Mouse (Mus musculus) embryonic facial prominence, embryonic 15.5 days (tissue): ENCODE data around the gene Gm1979. TPM values are rescaled to one million over a fixed set of nuclear protein-coding genes. Genes with fewer than 3 reads are reported as not detected.
"Not testable (repeated sequence)": the region's sequence is repeated elsewhere in the genome, so short reads cannot be mapped to it uniquely, and the experiment has no call there.

Experiments used
- ATAC-seq: fragments of 200-750 bp; cut with Nextera tagmentation; 2 replicates; pipeline ENCODE4 v1.8.0; 2017; ENCODE audit warnings: low read depth, moderate TSS enrichment; ENCODE audit not compliant: insufficient number of reproducible peaks, low FRiP score, low TSS enrichment
- H3K27ac ChIP-seq: fragments of 300-500 bp; sonication (generic); replicated peaks from 2 replicates; pipeline ENCODE4 v1.5.1; 2015; ENCODE audit warnings: mild to moderate bottlenecking, inconsistent platforms
- H3K27me3 ChIP-seq: fragments of 300-500 bp; sonication (generic); 2 replicates; pipeline ENCODE4 v1.6.1; 2015; ENCODE audit warnings: inconsistent platforms
- H3K36me3 ChIP-seq: fragments of 300-500 bp; sonication (generic); 2 replicates; pipeline ENCODE4 v1.6.1; 2015; ENCODE audit warnings: mild to moderate bottlenecking, inconsistent platforms
- H3K4me1 ChIP-seq: fragments of 300-500 bp; sonication (generic); 2 replicates; pipeline ENCODE4 v1.6.1; 2015; ENCODE audit warnings: inconsistent platforms
- H3K4me2 ChIP-seq: fragments of 300-500 bp; sonication (generic); replicated peaks from 2 replicates; pipeline ENCODE4 v1.6.1; 2015; ENCODE audit warnings: mild to moderate bottlenecking, inconsistent platforms
- H3K4me3 ChIP-seq: fragments of 300-500 bp; sonication (generic); replicated peaks from 2 replicates; pipeline ENCODE4 v1.5.1; 2015; ENCODE audit warnings: mild to moderate bottlenecking, inconsistent platforms
- H3K9ac ChIP-seq: fragments of 300-500 bp; sonication (generic); 2 replicates; pipeline ENCODE4 v1.6.1; 2015; ENCODE audit warnings: inconsistent platforms
- H3K9me3 ChIP-seq: fragments of 300-500 bp; sonication (generic); replicated peaks from 2 replicates; pipeline ENCODE4 v1.6.1; 2016; ENCODE audit warnings: inconsistent platforms
- WGBS: fragments of 180-500 bp; shearing (Covaris S2); methylation state at CpG from one replicate; pipeline ENCODE4 v1.1.7; 2015; 5-methylcytosine and 5-hydroxymethylcytosine counted together
- polyA plus RNA-seq: library from polyadenylated mRNA; unstranded; fragments of >200 nt; fragmentation: Nextera tagmentation; extraction: Ambion mirVana; gene quantifications from 2 replicates; pipeline ENCODE4 v1.2.1, GENCODE M21; 2015

Gene Gm1979
- 0.21 and 0.26 TPM in 2 replicates for polyA plus RNA-seq

- WGBS = 79% methylated on average over 1 of the region's 2 CpGs
- ATAC-seq = not testable (repeated sequence)
Observed at GRCm38 (mm10) chr5:26004698-26005097, at the start of gene Gm1979. TSS of gene Gm1979 (minus strand) at chr5:26004798.

GRCm38 (mm10) chr5:26039458-26039857, 34.9 kb upstream of the Gm1979 start, which contains the start of gene Speer4a:
TSS of gene Speer4a (minus strand) at chr5:26039558.
- H3K4me1 ChIP-seq, H3K4me3 ChIP-seq, H3K27ac ChIP-seq, ATAC-seq, H3K27me3 ChIP-seq, H3K9me3 ChIP-seq, H3K9ac ChIP-seq, H3K36me3 ChIP-seq, H3K4me2 ChIP-seq: not testable (repeated sequence)
- WGBS = 67% methylated on average over 2 of the region's 2 CpGs

More at GRCm38 (mm10) chr5:26004698-26005097, at the start of gene Gm1979:
- H3K4me1 ChIP-seq, H3K4me3 ChIP-seq, H3K27me3 ChIP-seq, H3K4me2 ChIP-seq, H3K27ac ChIP-seq, H3K9me3 ChIP-seq, H3K9ac ChIP-seq, H3K36me3 ChIP-seq: not testable (repeated sequence)

GRCm38 (mm10) chr5:26022816-26023215, 18.2 kb upstream of the Gm1979 start, which contains the start of gene Gm5862:
TSS of gene Gm5862 (minus strand) at chr5:26022916.
- not testable (repeated sequence) for H3K4me2 ChIP-seq, H3K9me3 ChIP-seq, H3K9ac ChIP-seq, H3K27me3 ChIP-seq, H3K27ac ChIP-seq, H3K4me1 ChIP-seq, H3K36me3 ChIP-seq, H3K4me3 ChIP-seq, ATAC-seq
- WGBS = no CpG with 5 or more reads among the region's 3 CpGs

GRCm38 (mm10) chr5:26007697-26008096, 3.1 kb upstream of the Gm1979 start:
- H3K4me3 ChIP-seq, H3K27me3 ChIP-seq, H3K36me3 ChIP-seq, H3K4me2 ChIP-seq, H3K9ac ChIP-seq, H3K27ac ChIP-seq, H3K9me3 ChIP-seq, ATAC-seq, H3K4me1 ChIP-seq: not testable (repeated sequence)
- 64% methylated on average over 7 of the region's 7 CpGs for WGBS

GRCm38 (mm10) chr5:26006937-26007695, 2.5 kb upstream of the Gm1979 start:
- H3K9me3 ChIP-seq, H3K4me1 ChIP-seq, H3K27me3 ChIP-seq, H3K36me3 ChIP-seq, H3K27ac ChIP-seq, H3K9ac ChIP-seq: not testable (repeated sequence)
- ATAC-seq = peak; percentile 84
- peak overlapping the region; percentile 33 for H3K4me2 ChIP-seq
- peak overlapping the region; percentile 9 for H3K4me3 ChIP-seq
- WGBS = 16% methylated on average over 45 of the region's 45 CpGs

GRCm38 (mm10) chr5:25988550-25988949, 16.0 kb downstream of the Gm1979 start, which contains the start of gene Gm21698:
TSS of gene Gm21698 (minus strand) at chr5:25988650.
- H3K4me1 ChIP-seq, H3K9me3 ChIP-seq, H3K27ac ChIP-seq, H3K4me2 ChIP-seq, ATAC-seq, H3K36me3 ChIP-seq, H3K4me3 ChIP-seq, H3K27me3 ChIP-seq, H3K9ac ChIP-seq: not testable (repeated sequence)
- whole genome bisulfite sequencing = no CpG with 5 or more reads among the region's 3 CpGs

GRCm38 (mm10) chr5:25972563-25972962, 32.0 kb downstream of the Gm1979 start, which contains the start of gene Gm21680:
TSS of gene Gm21680 (minus strand) at chr5:25972663.
- H3K9me3 ChIP-seq, H3K9ac ChIP-seq, H3K27me3 ChIP-seq, H3K27ac ChIP-seq, H3K4me1 ChIP-seq, ATAC-seq, H3K4me3 ChIP-seq, H3K4me2 ChIP-seq, H3K36me3 ChIP-seq: not testable (repeated sequence)
- WGBS = no CpG with 5 or more reads among the region's 2 CpGs

GRCm38 (mm10) chr5:25957050-25957449, 47.5 kb downstream of the Gm1979 start:
- not testable (repeated sequence) for H3K9ac ChIP-seq, H3K4me3 ChIP-seq, H3K27ac ChIP-seq, H3K27me3 ChIP-seq, H3K9me3 ChIP-seq, H3K4me2 ChIP-seq, H3K4me1 ChIP-seq, H3K36me3 ChIP-seq
- ATAC-seq = peak; percentile 43
- WGBS = 60% methylated on average over 17 of the region's 17 CpGs

- not testable (repeated sequence) for H3K27me3 ChIP-seq, H3K9me3 ChIP-seq, H3K36me3 ChIP-seq, H3K4me1 ChIP-seq, H3K4me2 ChIP-seq, H3K27ac ChIP-seq, H3K9ac ChIP-seq, H3K4me3 ChIP-seq
- ATAC-seq = 0 out of 2 replicates have a peak, but pooled peaks have one; percentile 34
- 36% methylated on average over 32 of the region's 32 CpGs for WGBS
Observed at GRCm38 (mm10) chr5:25956611-25957010, 48.0 kb downstream of the Gm1979 start.

GRCm38 (mm10) chr5:25954317-25954716, 50.3 kb downstream of the Gm1979 start, which contains the start of gene Gm21671:
TSS of gene Gm21671 (minus strand) at chr5:25954417.
- not testable (repeated sequence) for H3K27ac ChIP-seq, ATAC-seq, H3K4me3 ChIP-seq, H3K9ac ChIP-seq, H3K4me2 ChIP-seq, H3K4me1 ChIP-seq, H3K36me3 ChIP-seq, H3K9me3 ChIP-seq, H3K27me3 ChIP-seq
- WGBS = 72% methylated on average over 2 of the region's 2 CpGs
